Mouse (Mus musculus) megakaryocyte, embryonic 14.5 days (primary cell): ENCODE results near the gene Ints1.

Experiments used
- FLI1 ChIP-seq: IDR thresholded peaks from 2 replicates; pipeline ENCODE4 v1.6.1; 2012; ENCODE audit warnings: low read length, inconsistent platforms, mixed read lengths
- GATA1 ChIP-seq: IDR thresholded peaks from 3 replicates; pipeline ENCODE4 v1.6.1; 2012; ENCODE audit warnings: mixed read lengths, low read length, inconsistent platforms, borderline replicate concordance

DNA sequence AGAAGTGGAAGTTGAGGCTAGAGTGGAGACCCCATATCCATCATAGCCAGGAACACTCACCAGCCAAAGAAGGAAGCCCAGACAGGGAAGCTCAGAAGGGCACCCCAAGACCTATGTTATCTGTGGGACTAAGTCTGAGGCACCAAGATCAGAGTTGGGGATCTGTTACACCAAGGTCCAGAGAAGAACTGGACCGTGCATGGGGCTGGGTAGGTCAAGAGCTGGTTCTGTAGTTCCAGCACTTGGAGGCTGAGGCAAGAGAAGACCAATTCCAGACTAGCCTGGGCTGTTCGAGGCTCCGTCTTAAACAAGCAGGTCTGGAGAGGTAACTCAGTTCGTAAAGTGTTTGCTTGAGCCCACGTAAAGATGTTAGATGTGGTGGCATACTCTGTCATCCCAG lies 18.7 kb upstream of the Ints1 start:
- TF ChIP-seq GATA1 (no peak), FLI1 (no peak)
